Mouse (Mus musculus): ENCODE measurements at regions not wholly inside any gene's neighbourhood (a gene's known extent, or its start where the extent isn't known, plus 50 kb on each side); places are given as distances from the start of the nearest gene placed in this dataset.

GRCm38 (mm10) chr17:27339261-27339660 lies 135.0 kb upstream of the Lemd2 start:
- Histone ChIP-seq H3K36me3 (ENCODE audit: insufficient read depth, low read length) (no peaks in the 10 kb centered on the region), H3K9ac (replicated peaks; ENCODE audit: low read length, poor library complexity, severe bottlenecking) (no peak overlapping the region), H3K27ac (ENCODE audit: low read depth, low read length) (no peak overlapping the region), H3K27me3 (ENCODE audit: insufficient read depth, low read length) (no peaks in the 10 kb centered on the region), H3K4me1 (ENCODE audit: insufficient read depth, low read length) (no peaks in the 10 kb centered on the region), H3K4me3 (ENCODE audit: low read depth, low read length) (no peak overlapping the region), H3K4me2 (ENCODE audit: low read depth, low read length, poor library complexity, severe bottlenecking) (no peak overlapping the region), H3K9me3 (ENCODE audit: low read length) (no peaks in the 10 kb centered on the region)
- no peak for TF ChIP-seq CTCF (IDR thresholded peaks at IDR 0.05)
- DNase-seq (ENCODE audit: low spot score) = no peak
- ATAC-seq (ENCODE audit: low FRiP score) = no peak
- WGBS = 29% methylated on average over 2 of the region's 2 CpGs

- Histone ChIP-seq H3K36me3 (ENCODE audit: insufficient read depth, low read length) (no peaks in the 10 kb centered on the region), H3K4me1 (ENCODE audit: insufficient read depth, low read length) (no peaks in the 10 kb centered on the region), H3K27ac (ENCODE audit: low read depth, low read length) (no peak overlapping the region), H3K4me3 (ENCODE audit: low read depth, low read length) (no peak overlapping the region), H3K27me3 (ENCODE audit: insufficient read depth, low read length) (no peaks in the 10 kb centered on the region), H3K4me2 (ENCODE audit: low read depth, low read length, poor library complexity, severe bottlenecking) (no peak overlapping the region), H3K9ac (replicated peaks; ENCODE audit: low read length, poor library complexity, severe bottlenecking) (no peak overlapping the region), H3K9me3 (ENCODE audit: low read length) (no peaks in the 10 kb centered on the region)
- ATAC-seq (ENCODE audit: low FRiP score) (no peak), DNase-seq (ENCODE audit: low spot score) (no peak)
- TF ChIP-seq CTCF (IDR thresholded peaks at IDR 0.05) = no peak
- WGBS = 50% methylated on average over 4 of the region's 4 CpGs
Observed at GRCm38 (mm10) chr17:27335621-27336020, 131.4 kb upstream of the Lemd2 start.

GRCm38 (mm10) chr17:27333593-27333992 lies 129.3 kb upstream of the Lemd2 start:
- H3K9me3 ChIP-seq (ENCODE audit: low read length) = no peaks in the 10 kb centered on the region
- TF ChIP-seq CTCF (IDR thresholded peaks at IDR 0.05) = no peak
- ATAC-seq (ENCODE audit: low FRiP score) = no peak
- H3K27me3 ChIP-seq (ENCODE audit: insufficient read depth, low read length) = no peaks in the 10 kb centered on the region
- H3K4me2 ChIP-seq (ENCODE audit: low read depth, low read length, poor library complexity, severe bottlenecking) = no peak overlapping the region
- no peak overlapping the region for H3K27ac ChIP-seq (ENCODE audit: low read depth, low read length)
- no peak overlapping the region for H3K4me3 ChIP-seq (ENCODE audit: low read depth, low read length)
- no peak overlapping the region for H3K9ac ChIP-seq (replicated peaks; ENCODE audit: low read length, poor library complexity, severe bottlenecking)
- H3K36me3 ChIP-seq (ENCODE audit: insufficient read depth, low read length) = no peaks in the 10 kb centered on the region
- H3K4me1 ChIP-seq (ENCODE audit: insufficient read depth, low read length) = no peaks in the 10 kb centered on the region
- DNase-seq (ENCODE audit: low spot score) = no peak
- 81% methylated on average over 16 of the region's 16 CpGs for WGBS

- Histone ChIP-seq H3K4me3 (ENCODE audit: low read depth, low read length) (no peak overlapping the region), H3K4me2 (ENCODE audit: low read depth, low read length, poor library complexity, severe bottlenecking) (no peak overlapping the region), H3K27me3 (ENCODE audit: insufficient read depth, low read length) (no peaks in the 10 kb centered on the region), H3K27ac (ENCODE audit: low read depth, low read length) (no peak overlapping the region), H3K4me1 (ENCODE audit: insufficient read depth, low read length) (no peaks in the 10 kb centered on the region), H3K9me3 (ENCODE audit: low read length) (no peaks in the 10 kb centered on the region), H3K9ac (replicated peaks; ENCODE audit: low read length, poor library complexity, severe bottlenecking) (no peak overlapping the region), H3K36me3 (ENCODE audit: insufficient read depth, low read length) (no peaks in the 10 kb centered on the region)
- no peak for ATAC-seq (ENCODE audit: low FRiP score)
- 86% methylated on average over 6 of the region's 6 CpGs for WGBS
- DNase-seq (ENCODE audit: low spot score) = no peak
- no peak for TF ChIP-seq CTCF (IDR thresholded peaks at IDR 0.05)
Observed at GRCm38 (mm10) chr17:27333141-27333540, 128.9 kb upstream of the Lemd2 start.

- no peak overlapping the region for H3K4me3 ChIP-seq (ENCODE audit: low read depth, low read length)
- H3K27ac ChIP-seq (ENCODE audit: low read depth, low read length) = no peak overlapping the region
- 81% methylated on average over 4 of the region's 4 CpGs for WGBS
- ATAC-seq (ENCODE audit: low FRiP score) (no peak), DNase-seq (ENCODE audit: low spot score) (no peak)
- no peaks in the 10 kb centered on the region for H3K9me3 ChIP-seq (ENCODE audit: low read length)
- H3K4me2 ChIP-seq (ENCODE audit: low read depth, low read length, poor library complexity, severe bottlenecking) = no peak overlapping the region
- H3K27me3 ChIP-seq (ENCODE audit: insufficient read depth, low read length) = no peaks in the 10 kb centered on the region
- H3K4me1 ChIP-seq (ENCODE audit: insufficient read depth, low read length) = no peaks in the 10 kb centered on the region
- H3K36me3 ChIP-seq (ENCODE audit: insufficient read depth, low read length) = no peaks in the 10 kb centered on the region
- H3K9ac ChIP-seq (replicated peaks; ENCODE audit: low read length, poor library complexity, severe bottlenecking) = no peak overlapping the region
- TF ChIP-seq CTCF (IDR thresholded peaks at IDR 0.05) = no peak
Observed at GRCm38 (mm10) chr17:27332076-27332475, 127.8 kb upstream of the Lemd2 start.

- Histone ChIP-seq H3K27ac (ENCODE audit: low read depth, low read length) (no peak overlapping the region), H3K36me3 (ENCODE audit: insufficient read depth, low read length) (no peaks in the 10 kb centered on the region), H3K4me3 (ENCODE audit: low read depth, low read length) (no peak overlapping the region), H3K4me1 (ENCODE audit: insufficient read depth, low read length) (no peaks in the 10 kb centered on the region), H3K4me2 (ENCODE audit: low read depth, low read length, poor library complexity, severe bottlenecking) (no peak overlapping the region), H3K9me3 (ENCODE audit: low read length) (no peaks in the 10 kb centered on the region), H3K27me3 (ENCODE audit: insufficient read depth, low read length) (no peaks in the 10 kb centered on the region), H3K9ac (replicated peaks; ENCODE audit: low read length, poor library complexity, severe bottlenecking) (no peak overlapping the region)
- ATAC-seq (ENCODE audit: low FRiP score) = no peak
- no peak for DNase-seq (ENCODE audit: low spot score)
- WGBS = 61% methylated on average over 5 of the region's 5 CpGs
- TF ChIP-seq CTCF (IDR thresholded peaks at IDR 0.05) = no peak
Observed at GRCm38 (mm10) chr17:27331630-27332029, 127.4 kb upstream of the Lemd2 start.

All from midbrain, postnatal 0 days (tissue).